Mouse (Mus musculus) testis, adult 2 months (tissue): ENCODE data around the gene Ankrd53. TPM values are rescaled to one million over a fixed set of nuclear protein-coding genes. Genes with fewer than 3 reads are reported as not detected.

Source experiments
- H3K27ac ChIP-seq: fragments of 200-500 bp; 2 replicates; pipeline ENCODE4 v1.5.1; 2012; ENCODE audit warnings: low read depth, low read length; ENCODE audit not compliant: control insufficient read depth, insufficient read depth
- H3K27me3 ChIP-seq: fragments of 200-500 bp; 2 replicates; pipeline ENCODE4 v1.6.1; 2012; ENCODE audit warnings: mild to moderate bottlenecking, low read length, moderate library complexity; ENCODE audit not compliant: control insufficient read depth, insufficient read depth
- H3K36me3 ChIP-seq: fragments of 200-500 bp; 2 replicates; pipeline ENCODE4 v1.6.1; 2012; ENCODE audit warnings: mild to moderate bottlenecking, low read length; ENCODE audit not compliant: control insufficient read depth, insufficient read depth
- H3K4me1 ChIP-seq: fragments of 200-500 bp; 2 replicates; pipeline ENCODE4 v1.6.1; 2012; ENCODE audit warnings: low read length; ENCODE audit not compliant: control insufficient read depth, insufficient read depth
- H3K4me3 ChIP-seq: fragments of 200-500 bp; 2 replicates; pipeline ENCODE4 v1.5.1; 2012; ENCODE audit warnings: low read depth, mild to moderate bottlenecking, low read length, moderate library complexity, mixed read lengths; ENCODE audit not compliant: control insufficient read depth
- CTCF ChIP-seq: fragments of 200-500 bp; IDR thresholded peaks from 2 replicates; pipeline ENCODE4 v1.5.1; 2012; ENCODE audit warnings: low read depth, mild to moderate bottlenecking, inconsistent platforms, low read length, moderate library complexity; ENCODE audit not compliant: control insufficient read depth, insufficient read depth, insufficient replicate concordance
- POLR2A ChIP-seq: fragments of 200-500 bp; IDR thresholded peaks from 2 replicates; pipeline ENCODE4 v1.6.1; 2012; ENCODE audit warnings: low read depth, mild to moderate bottlenecking, inconsistent platforms, low read length, moderate library complexity; ENCODE audit not compliant: control insufficient read depth
- polyA plus RNA-seq: library from polyadenylated mRNA; depleted of rRNA; stranded (reverse); fragments of >200 nt; gene quantifications from 2 replicates; pipeline ENCODE4 v1.2.3, GENCODE M21; 2012; rRNA removed

Gene Ankrd53
- polyA plus RNA-seq: 90.8 and 94.2 TPM in 2 replicates

DNA sequence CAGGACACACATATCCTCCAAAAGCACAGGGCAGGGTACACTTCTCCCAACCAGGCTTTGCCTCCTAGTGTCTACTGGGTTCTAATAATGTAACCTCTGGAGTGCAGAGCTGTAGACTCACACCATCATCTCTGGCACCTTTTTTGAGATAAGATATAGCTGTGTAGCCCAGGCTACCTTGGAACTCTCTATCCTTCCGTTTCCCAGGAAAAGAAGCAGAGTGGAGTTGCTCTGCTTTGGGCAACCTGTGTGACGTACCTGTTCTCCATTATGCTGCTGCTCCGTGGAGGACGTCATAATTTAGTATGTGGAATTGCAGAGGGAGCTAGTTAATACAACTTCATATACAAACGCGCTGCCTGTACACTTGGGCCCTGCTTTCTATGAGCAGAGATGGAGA is at the start of gene Ankrd53:
Gene Ankrd53, plus strand, starts transcription at position 301 of the 400 bp plus-strand sequence.
- no peaks in the 10 kb centered on the region for H3K36me3 ChIP-seq
- H3K4me1 ChIP-seq: peaks cover 27% of the 10 kb centered on the region
- no peak for TF ChIP-seq CTCF
- TF ChIP-seq POLR2A: no peak
- H3K4me3 ChIP-seq: peak within 1 kb of the TSS; percentile 88
- peak within 1 kb of the TSS; percentile 83 for H3K27ac ChIP-seq
- H3K27me3 ChIP-seq: no peaks in the 10 kb centered on the region

DNA sequence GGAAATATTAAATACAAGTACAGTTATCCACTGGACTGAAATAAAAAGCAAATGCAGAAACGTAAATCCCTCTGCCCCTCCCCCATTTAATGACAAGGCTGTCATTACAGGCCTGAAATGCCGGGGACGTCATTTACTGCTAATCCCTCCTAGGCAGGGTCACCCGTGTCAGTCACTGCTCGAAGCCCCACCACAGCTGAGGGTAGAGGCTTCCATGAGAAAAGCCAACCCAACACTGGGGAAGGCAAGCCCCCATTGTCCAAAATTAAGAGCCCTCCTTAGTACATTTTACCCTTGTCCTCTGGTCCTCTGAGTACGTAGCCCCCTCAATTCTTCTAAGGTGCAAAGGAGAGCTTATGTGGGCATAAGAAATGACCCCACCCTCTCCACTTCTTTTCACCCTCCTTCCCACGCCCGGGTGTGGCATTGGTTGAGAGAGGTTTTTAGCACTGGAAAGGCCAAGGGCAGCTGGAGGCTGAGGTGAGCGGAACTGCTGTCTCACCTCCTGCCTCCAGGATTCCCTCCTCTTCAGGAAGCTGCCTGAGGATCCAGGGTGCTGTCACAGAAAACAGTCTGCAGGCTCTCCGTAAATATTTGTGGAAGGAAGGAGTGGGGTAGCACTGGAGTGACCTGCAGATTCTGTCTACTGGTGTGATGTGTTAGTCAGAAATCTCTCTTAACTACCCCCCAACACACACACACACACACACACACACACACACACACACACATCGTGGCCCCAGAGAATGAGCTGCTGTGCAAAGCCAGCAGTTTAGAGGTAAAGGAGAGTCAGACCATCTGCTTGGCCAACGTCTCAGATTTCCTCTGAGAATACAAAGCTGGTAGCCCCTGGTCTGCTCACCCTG is 48.9 kb upstream of the Ankrd53 start:
- Histone ChIP-seq H3K4me1 (peaks cover 37% of the 10 kb centered on the region), H3K4me3 (peak overlapping the region; percentile 66), H3K27ac (no peak overlapping the region), H3K36me3 (no peaks in the 10 kb centered on the region), H3K27me3 (no peaks in the 10 kb centered on the region)
- TF ChIP-seq CTCF: no peak
- TF ChIP-seq POLR2A: no peak

DNA sequence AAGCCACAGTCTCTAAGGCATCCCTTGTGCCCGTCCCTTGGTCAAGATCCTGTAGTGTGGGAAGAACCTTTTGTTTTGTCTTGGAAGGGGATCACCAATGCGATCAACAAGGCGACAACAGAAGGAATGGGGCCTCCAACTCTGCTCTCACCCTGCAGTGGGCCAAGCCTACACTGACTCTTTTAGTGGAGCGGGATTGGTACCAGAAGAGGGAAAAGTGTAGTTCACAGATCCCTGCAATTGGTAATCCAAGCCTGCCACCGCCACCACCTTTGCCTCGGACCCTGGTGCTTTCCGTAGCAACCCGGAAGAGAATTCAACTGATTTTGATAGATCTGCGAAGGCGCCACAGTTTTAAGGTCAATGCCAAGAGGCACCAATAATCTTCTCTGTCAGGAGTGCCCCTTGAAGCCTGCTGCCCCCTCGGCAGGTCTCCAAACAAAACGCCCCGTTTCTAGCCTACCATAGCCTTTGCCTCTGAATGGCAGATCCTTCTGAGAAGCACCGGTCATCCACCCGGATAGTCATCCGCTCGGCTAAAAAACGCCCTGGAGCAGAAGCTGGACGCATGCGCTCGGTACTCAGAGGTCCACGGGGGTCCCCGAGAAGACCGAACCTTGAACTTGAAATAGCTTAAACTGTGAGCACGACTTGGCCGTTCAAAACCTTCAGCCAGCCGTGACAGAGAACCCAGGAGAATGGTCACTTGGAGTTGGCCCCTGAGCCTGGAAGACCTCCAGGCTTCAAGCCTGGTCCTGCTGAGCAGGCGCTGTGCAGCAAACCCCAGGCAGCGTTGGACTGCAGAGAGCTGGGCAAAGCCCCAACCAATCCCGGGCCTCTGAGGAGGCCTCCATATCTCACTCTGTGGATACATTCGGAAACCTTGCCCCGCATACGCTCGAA is 48.0 kb upstream of the Ankrd53 start:
- Histone ChIP-seq H3K27me3 (no peaks in the 10 kb centered on the region), H3K4me1 (peaks cover 37% of the 10 kb centered on the region), H3K36me3 (no peaks in the 10 kb centered on the region), H3K27ac (no peak overlapping the region; the same call in 1 of the 2 replicates), H3K4me3 (peak overlapping the region; percentile 66)
- TF ChIP-seq POLR2A: no peak

DNA sequence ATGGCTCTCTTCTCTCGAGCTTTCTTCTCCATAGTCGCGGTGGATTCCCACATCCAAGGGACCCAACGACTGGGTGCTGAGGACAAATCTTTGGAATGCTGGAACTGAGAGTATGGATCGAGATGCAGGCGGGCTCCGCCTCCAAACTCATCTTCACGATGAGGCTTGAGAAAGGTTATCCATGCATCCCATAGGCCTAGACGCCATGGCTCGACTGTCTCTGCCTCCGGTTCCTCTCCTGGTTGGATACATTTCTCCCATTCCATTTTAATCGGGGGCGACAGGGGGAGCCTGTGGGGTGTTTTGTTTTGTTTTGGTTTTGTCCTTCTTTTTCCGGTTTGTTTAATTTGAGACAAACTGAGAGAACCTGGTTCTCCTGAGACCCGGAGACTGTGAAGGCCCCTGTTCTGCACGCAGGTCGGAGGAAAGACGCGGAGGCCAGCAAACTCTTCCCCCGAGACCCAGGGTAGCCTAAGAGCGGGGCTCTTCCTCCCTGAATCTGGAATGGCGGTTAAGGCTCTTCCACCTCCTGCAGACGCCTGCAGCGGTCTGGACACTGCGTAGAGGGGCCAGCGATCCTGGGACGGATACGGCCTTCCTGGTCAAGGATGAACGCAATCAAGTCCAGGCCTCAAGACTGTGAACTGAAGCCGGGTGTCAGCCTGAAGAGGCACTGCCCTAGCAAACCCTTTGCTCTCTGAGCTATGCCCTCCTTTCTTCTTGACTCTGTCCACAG is 46.8 kb upstream of the Ankrd53 start:
- Histone ChIP-seq H3K4me1 (peaks cover 31% of the 10 kb centered on the region), H3K36me3 (no peaks in the 10 kb centered on the region), H3K27me3 (no peaks in the 10 kb centered on the region), H3K4me3 (peak overlapping the region; percentile 66), H3K27ac (no peak overlapping the region)
- TF ChIP-seq CTCF (no peak), POLR2A (no peak)

- H3K27me3 ChIP-seq: no peaks in the 10 kb centered on the region
Measured at GRCm38 (mm10) chr6:83717026-83717425, 45.4 kb upstream of the Ankrd53 start.

GRCm38 (mm10) chr6:83722526-83722925 is 39.9 kb upstream of the Ankrd53 start:
- no peaks in the 10 kb centered on the region for H3K4me1 ChIP-seq
- no peaks in the 10 kb centered on the region for H3K27me3 ChIP-seq
- H3K4me3 ChIP-seq: no peak overlapping the region
- H3K27ac ChIP-seq: no peak overlapping the region
- no peak for TF ChIP-seq POLR2A
- no peak for TF ChIP-seq CTCF
- H3K36me3 ChIP-seq: no peaks in the 10 kb centered on the region

More at GRCm38 (mm10) chr6:83717026-83717425, 45.4 kb upstream of the Ankrd53 start:
- no peak overlapping the region for H3K27ac ChIP-seq
- no peak overlapping the region for H3K4me3 ChIP-seq
- no peak for TF ChIP-seq POLR2A
- TF ChIP-seq CTCF: no peak
- no peaks in the 10 kb centered on the region for H3K36me3 ChIP-seq
- peaks cover 24% of the 10 kb centered on the region for H3K4me1 ChIP-seq
